Mouse (Mus musculus): Measurements from ENCODE around the gene Spout1.

GRCm38 (mm10) chr2:30205255-30205628 is 27.0 kb upstream of the Spout1 start:
- TF ChIP-seq EP300 (IDR thresholded peaks at IDR 0.05; ENCODE audit: low read depth) (no peak), CTCF (IDR thresholded peaks at IDR 0.05; ENCODE audit: low read depth) (no peak)

All from liver, postnatal 0 days (tissue).